Mouse (Mus musculus): ENCODE results near the gene Wdfy1. TPM values are rescaled to one million over a fixed set of nuclear protein-coding genes. Genes with fewer than 3 reads are reported as not detected.

The Wdfy1 gene
- polyA plus RNA-seq, 1 experiment = 4.0 TPM

GRCm38 (mm10) chr1:79671196-79671542 is 104.8 kb downstream of the Wdfy1 start:
- Histone ChIP-seq H3K4me3 (ENCODE audit: insufficient read depth, low read depth, low read length) (peak overlapping the region; percentile 60), H3K4me1 (ENCODE audit: control insufficient read depth, insufficient read depth, insufficient read length, low read length) (peaks cover 3% of the 10 kb centered on the region; the same call in 1 of the 2 replicates), H3K27ac (replicated peaks; ENCODE audit: low read depth, low read length) (no peak overlapping the region)

GRCm38 (mm10) chr1:79669419-79669974 is 106.4 kb downstream of the Wdfy1 start:
- H3K4me3 ChIP-seq (ENCODE audit: insufficient read depth, low read depth, low read length) = no peak overlapping the region
- H3K27ac ChIP-seq (replicated peaks; ENCODE audit: low read depth, low read length) = no peak overlapping the region
- H3K4me1 ChIP-seq (ENCODE audit: control insufficient read depth, insufficient read depth, insufficient read length, low read length) = peaks cover 3% of the 10 kb centered on the region; the same call in 1 of the 2 replicates

GRCm38 (mm10) chr1:79664911-79665310 is 111.0 kb downstream of the Wdfy1 start:
- Histone ChIP-seq H3K4me1 (ENCODE audit: control insufficient read depth, insufficient read depth, insufficient read length, low read length) (no peaks in the 10 kb centered on the region), H3K4me3 (ENCODE audit: insufficient read depth, low read depth, low read length) (no peak overlapping the region), H3K27ac (replicated peaks; ENCODE audit: low read depth, low read length) (no peak overlapping the region)

- H3K4me3 ChIP-seq (ENCODE audit: insufficient read depth, low read depth, low read length) = no peak overlapping the region
Measured at GRCm38 (mm10) chr1:79659598-79659997, 116.3 kb downstream of the Wdfy1 start.

GRCm38 (mm10) chr1:79657411-79657810 is 118.5 kb downstream of the Wdfy1 start:
- no peak overlapping the region for H3K4me3 ChIP-seq (ENCODE audit: insufficient read depth, low read depth, low read length)
- no peaks in the 10 kb centered on the region for H3K4me1 ChIP-seq (ENCODE audit: control insufficient read depth, insufficient read depth, insufficient read length, low read length)
- no peak overlapping the region for H3K27ac ChIP-seq (replicated peaks; ENCODE audit: low read depth, low read length)

More at GRCm38 (mm10) chr1:79659598-79659997, 116.3 kb downstream of the Wdfy1 start:
- no peak overlapping the region for H3K27ac ChIP-seq (replicated peaks; ENCODE audit: low read depth, low read length)
- H3K4me1 ChIP-seq (ENCODE audit: control insufficient read depth, insufficient read depth, insufficient read length, low read length) = no peaks in the 10 kb centered on the region

GRCm38 (mm10) chr1:79655819-79656555 is 120.0 kb downstream of the Wdfy1 start:
- H3K27ac ChIP-seq (replicated peaks; ENCODE audit: low read depth, low read length) = no peak overlapping the region
- H3K4me3 ChIP-seq (ENCODE audit: insufficient read depth, low read depth, low read length) = no peak overlapping the region
- H3K4me1 ChIP-seq (ENCODE audit: control insufficient read depth, insufficient read depth, insufficient read length, low read length) = no peaks in the 10 kb centered on the region

GRCm38 (mm10) chr1:79654948-79655347 is 121.0 kb downstream of the Wdfy1 start:
- no peak overlapping the region for H3K27ac ChIP-seq (replicated peaks; ENCODE audit: low read depth, low read length)
- H3K4me1 ChIP-seq (ENCODE audit: control insufficient read depth, insufficient read depth, insufficient read length, low read length) = no peaks in the 10 kb centered on the region
- H3K4me3 ChIP-seq (ENCODE audit: insufficient read depth, low read depth, low read length) = no peak overlapping the region

Other genes starting within 250 kb of the Wdfy1 start
- gene Ap1s3, start 104.2 kb downstream of the Wdfy1 start, polyA plus RNA-seq (2012; ENCODE audit: insufficient read depth, insufficient read length, missing spikeins) = 0.88 TPM in 1 of 2 replicates, not detected in the other
- 52.1 and 52.2 TPM in 2 replicates for gene Mrpl44, start 125 bp downstream of the Wdfy1 start, polyA plus RNA-seq (2012; ENCODE audit: insufficient read depth, insufficient read length, missing spikeins)
- gene Serpine2, start 85.0 kb upstream of the Wdfy1 start, polyA plus RNA-seq (2012; ENCODE audit: insufficient read depth, insufficient read length, missing spikeins) = 31.0 and 47.7 TPM in 2 replicates